Mouse (Mus musculus): ENCODE results near the gene Oit1.
A peak's percentile ranks its signal among the peaks of the same experiment; 100 is the strongest.

The Oit1 gene

DNA sequence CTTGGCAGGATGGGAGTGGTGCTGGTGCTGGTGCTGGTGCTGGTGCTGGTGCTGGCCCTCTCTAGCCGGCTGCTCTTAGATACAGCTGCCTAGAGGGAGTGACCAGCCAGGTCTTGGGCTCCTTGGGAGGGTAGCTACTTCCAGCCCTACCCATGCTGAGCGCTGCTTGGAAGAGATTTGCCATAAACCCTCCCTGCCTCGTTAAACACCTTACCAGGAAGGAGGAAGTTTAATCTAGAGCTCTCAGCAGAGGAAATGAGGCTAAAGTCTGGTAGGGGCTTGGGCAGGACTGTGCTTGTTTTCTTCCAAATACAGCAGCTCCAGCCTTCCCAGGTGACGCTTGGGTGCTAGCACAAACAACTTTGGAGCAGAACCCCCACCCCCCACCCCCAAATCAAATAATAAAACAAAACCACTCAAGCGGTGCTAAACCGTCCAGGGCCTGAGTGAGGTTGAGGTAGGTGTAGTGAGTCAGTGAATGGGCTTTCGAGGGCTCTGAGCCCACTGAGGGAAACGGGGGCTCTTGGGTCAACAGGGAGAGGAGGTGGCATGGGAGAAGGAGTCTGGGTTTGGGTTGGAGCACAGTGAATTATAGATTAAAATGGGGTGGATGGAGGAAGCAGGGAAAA, at the start of gene Oit1:
Oit1 (minus strand) TSS at position 70 of the 629 bp plus-strand sequence.
- no peak for DNase-seq (ENCODE audit: extremely low spot score)

DNA sequence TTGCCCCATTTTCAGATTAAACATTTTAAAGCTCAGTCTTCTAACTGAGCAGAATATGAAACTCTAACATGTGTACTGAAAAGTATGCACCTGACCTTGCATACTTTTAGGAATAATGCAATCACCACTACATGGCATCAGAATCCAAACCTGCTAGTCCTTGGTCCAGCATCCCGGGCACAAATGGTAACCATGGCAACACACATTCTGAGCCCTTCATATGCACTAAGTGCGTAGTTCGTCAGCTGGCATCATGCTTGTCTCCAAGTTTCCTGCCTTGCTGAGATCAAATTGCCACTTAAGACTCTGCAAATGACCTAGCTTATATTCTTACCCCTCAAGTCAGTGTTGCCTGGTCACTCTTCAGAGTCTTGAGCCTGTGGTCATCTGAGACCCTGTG, 44.3 kb upstream of the Oit1 start:
- no peak for DNase-seq (ENCODE audit: extremely low spot score)

DNA sequence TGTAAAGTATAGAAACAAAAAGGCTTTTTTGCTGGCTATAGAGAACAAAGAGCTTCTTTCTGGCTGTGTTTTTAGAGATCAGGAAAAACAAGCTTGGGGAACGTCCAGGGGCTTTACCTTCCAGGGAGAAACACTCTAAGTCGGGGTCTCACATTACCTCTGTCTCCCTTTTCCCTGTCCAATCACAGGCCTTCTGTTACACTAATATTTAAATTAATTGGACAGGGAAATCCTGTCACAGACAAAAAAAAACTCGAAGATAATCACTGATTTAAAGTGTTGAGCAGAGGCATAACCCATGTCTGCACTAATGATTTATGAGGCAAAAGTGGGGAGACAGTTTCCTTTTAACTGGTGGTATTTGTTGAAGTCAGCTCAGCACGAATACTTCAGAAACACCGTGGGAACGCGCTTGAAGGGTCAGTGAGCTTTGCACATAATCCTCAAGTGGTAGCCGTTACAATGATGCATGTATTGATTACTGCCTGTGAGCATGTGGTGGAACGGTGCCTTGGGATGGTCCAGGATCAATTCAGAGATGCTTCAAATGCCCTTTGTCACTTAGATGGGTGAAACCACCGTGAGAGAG, 42.7 kb upstream of the Oit1 start:
- DNase-seq (ENCODE audit: extremely low spot score): peak; percentile 30

DNA sequence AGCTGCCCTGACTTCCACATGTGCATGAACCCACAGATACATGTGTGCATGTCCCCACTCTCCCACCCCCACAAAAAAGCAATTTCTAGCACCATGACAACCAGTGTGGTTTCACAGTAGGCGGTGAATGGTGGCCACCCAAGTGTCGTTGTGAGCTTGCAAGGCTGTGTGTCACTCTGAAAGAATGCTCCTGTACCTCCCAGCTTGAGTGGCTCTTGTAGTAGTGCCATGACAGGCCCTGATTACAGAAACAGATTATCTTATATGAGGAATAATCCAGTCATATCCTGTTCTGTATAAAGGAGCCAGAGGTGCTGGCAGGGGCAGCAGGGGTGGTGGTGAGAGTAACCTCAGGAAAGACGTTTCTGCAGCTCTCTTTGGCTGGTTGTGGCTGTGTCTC, 40.1 kb upstream of the Oit1 start:
- DNase-seq (ENCODE audit: extremely low spot score): no peak

DNA sequence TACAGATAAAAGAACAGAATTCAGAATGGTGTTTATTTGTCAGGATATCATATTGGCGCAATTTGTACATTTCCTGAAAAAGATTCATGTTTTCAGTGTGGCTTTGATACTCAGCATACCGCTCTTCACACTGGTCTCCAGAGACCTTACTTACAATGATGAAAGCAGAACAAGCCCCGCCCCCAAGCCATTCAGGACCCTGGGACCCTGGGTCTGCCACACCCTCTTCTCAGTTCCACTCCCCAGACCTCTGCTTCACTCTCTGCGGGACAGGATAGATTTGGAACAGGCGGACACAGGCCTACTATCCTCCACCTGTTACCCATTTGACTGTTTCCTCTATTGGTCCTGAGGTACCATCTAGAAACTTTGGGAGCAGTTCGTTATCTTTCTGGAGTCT, 27.4 kb upstream of the Oit1 start:
- DNase-seq (ENCODE audit: extremely low spot score): no peak

DNA sequence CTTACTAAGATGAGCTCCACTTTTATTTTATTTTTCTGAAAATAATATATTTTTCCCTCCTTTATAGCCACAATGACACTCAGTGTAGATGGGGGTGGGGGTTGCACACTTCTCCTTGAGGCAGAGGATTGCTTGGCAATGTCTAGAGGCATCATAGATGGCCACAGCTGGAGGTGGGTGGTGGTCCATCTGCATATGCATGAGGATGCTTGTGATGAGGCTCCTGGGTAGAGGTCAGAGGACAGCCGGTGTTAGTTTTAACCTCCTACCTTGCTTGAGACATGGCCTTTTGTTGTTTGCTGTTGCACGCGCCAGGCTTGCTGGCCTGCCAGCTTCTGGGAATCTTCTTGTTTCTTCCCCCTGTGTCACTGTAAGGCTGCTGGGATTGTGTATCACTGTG, 24.8 kb upstream of the Oit1 start:
- no peak for DNase-seq (ENCODE audit: extremely low spot score)

DNA sequence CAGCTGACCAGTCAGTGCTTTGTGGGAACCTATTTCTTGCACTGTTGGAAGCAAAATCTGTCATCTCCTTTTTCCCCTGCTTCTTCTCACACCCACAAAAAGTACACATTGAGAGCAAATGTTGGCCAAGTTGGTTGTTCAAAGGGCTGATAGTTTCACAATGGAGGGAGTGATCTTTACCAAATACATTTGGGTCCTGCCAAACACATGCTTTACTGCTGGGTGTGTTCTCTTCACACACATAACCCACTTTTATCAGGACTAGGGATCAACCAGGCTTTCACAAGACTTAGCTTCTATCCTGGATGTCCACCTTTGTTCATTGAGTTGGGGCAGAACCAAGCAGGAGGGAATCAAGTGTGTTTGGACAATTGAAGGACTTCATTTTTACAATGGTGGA, 20.0 kb upstream of the Oit1 start:
- no peak for DNase-seq (ENCODE audit: extremely low spot score)

DNA sequence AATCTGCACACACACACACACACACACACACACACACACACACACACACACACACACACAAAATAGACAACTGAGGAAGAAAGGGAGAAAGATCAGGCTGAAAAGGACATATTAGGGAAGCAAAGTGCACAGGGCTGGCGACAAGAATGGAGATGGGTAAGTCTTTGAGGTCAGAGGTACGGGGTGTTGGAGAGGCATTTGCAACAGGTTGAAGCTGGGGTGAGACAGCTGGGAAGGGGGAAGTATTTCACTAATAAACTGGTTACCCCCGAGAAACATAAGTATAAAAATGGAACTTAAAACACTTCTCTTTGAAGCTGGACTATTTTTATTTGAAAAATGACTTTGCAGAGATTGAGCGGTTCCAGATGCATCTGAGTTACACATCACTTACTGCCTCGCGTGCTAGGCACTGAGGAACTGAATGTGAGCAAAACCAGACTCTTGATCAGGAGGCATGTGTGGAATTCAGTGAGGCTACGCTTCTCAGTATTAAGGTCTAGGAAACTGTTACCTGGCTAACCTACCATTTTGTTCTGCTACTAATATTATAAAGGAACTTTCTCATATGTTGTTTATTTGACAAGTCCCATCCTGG, 17.2 kb upstream of the Oit1 start:
- no peak for DNase-seq (ENCODE audit: extremely low spot score)

DNA sequence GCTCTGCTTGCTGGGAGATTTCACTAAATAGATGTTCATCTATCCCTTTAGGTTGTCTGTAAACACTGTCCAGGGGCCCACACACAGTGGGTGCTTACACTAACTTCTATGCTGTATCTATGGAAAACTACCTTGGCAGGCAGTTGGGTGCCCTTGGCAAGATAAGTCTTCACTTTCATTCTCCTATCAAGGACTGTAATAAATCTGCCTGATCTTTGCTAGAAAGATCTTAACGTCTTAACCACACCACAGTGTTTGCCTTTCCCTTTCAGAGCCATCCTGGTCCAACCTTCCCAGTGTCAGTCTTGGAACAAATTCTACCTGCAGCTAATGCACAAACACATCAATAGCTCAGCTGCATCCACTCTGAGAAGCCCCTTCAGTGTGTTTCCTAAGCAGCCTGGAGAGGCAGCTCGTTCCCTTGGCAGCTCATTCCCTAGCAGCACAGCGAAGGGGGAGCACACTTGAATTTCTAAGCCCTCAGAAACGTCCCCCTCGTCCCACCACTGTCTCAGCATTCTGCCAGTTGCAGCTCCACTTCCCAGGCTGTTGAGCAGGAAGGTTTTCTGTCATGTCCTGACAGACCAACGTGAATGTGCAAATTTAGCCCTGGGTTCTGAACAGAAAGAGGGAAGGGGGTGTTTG, 13.7 kb upstream of the Oit1 start:
- no peak for DNase-seq (ENCODE audit: extremely low spot score)

DNA sequence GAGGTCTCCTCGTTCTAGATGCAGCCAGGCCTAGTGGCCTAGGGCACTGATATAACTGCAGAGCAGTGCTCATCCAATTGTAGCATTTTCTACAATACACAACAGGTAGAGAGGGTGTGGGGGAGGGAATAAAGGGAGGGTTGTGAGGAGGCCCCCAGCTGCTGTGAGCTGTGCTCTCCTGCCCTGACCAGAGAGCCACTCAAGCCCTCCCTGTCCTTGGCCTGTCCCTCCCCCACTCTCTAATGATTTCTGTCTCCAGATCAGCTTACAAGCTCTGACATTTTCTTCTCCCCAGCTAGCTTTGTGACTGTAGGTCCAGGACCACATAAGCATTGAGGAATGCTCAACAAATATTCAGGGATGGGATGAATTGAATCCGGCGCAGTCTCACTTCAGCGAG, 9.2 kb downstream of the Oit1 start:
- DNase-seq (ENCODE audit: extremely low spot score): peak; percentile 10

DNA sequence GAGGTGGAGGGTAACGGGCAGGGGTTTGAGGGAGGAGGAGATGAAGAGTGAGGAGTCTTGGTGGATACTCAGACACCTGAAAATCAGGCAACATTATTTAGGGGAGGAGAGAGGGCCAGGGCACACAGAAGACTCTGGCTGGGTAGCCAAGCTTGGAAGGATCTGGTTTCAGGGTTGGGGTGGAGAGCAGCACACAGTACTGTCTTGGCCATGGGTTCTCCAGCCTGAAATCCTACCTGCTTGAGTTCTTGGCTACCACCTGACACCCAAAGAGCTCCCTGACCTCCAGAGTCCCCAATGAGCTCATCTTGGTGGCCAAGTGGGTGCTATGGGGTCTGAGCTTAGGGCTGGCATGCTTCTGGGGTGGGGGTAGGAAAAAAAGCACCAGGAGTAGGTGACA, 9.7 kb downstream of the Oit1 start:
- no peak for DNase-seq (ENCODE audit: extremely low spot score)

DNA sequence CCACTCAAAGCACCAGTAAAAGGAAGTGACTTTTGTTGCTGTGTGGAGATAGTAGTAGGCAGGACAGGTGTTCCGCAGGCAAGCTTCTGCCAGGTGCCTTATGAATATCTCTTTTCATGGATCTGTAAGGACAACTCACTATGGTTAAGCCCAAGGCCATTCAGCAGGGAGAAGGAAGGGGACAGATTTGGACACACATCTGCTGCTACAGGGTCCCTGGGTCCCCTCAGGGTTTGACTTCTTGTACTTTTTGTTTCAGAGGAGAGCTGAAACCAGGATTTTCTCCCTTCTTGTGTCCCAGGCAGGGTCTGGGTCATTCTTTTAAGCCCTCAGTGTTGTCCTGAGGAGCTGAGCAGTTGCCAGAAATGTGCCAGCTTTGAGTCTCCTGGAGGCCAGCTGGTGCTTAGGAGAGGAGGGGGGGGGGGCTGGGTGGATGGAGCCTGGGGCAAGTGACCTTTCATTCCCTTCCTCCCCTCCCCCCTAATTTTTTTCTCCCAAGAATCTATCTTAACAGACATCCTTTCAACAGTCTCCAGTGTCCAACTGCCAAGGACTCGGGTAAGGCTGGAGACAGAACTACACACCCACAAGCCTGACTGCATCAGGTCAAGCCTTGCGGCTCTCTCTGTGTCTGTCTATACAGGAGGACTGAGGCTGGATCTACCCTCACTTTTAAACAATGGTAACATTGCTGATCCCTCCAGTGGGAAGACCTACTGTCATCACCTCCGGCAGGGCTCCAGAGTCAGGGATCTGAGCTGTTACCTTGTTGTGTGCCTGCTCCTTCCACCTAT, 10.6 kb downstream of the Oit1 start:
- peak; percentile 28 for DNase-seq (ENCODE audit: extremely low spot score)

DNA sequence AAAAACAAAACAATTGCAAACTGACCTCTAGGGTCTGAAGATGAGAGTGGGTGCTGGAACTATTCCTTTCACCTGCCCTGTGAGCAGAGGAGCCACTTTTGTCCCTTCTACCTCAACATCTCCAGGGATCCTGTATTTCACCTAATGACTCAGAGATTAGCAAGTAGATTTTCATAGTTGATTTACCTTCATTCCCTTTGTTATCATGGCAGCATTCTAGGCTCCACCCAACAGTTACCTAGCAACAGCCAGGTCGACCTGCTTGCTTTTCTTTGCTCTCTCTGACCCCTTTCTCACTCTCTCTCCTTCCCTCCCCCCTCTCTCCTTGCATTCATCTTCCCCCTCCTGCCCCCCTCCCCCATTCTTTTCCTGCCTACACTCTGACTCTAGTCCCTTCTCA, 11.4 kb downstream of the Oit1 start:
- peak; percentile 16 for DNase-seq (ENCODE audit: extremely low spot score)

DNA sequence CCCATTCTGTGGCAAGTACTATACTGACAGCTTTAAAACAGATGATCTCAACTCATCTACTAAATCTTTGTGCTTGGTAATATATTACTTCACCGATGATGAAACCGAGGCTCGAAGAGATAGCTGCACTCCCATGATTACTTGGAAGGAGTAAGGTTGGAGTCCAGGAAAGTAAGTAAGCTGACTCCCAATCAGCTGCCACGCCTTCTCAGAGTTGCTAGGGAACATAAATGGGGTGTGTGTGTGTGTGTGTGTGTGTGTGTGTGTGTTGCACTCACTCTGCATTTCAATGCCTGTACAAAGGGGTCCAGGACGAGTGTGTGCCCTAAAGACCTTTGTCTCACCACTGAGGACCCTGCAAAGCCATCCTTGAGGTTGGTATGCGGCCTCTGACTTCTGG, 12.7 kb downstream of the Oit1 start:
- DNase-seq (ENCODE audit: extremely low spot score): no peak

DNA sequence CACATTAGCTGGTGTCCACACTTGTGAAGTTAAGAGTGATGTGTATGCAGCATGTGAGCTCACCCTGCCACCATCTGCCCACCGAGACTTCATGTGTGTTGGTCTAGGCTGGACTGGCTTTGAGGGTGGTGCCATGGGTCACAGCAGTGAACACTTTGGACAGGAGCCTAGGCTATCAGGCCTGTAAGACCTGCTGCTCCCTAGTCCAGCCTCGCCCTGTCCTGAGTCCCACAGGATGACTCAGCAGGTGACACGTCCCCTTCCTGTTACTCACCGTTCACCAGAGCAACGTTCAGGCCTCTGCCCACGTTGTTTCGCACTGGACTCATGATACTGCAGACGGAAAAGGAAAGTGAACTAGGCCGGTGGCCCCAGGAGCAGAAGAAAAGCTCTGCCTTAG, 21.7 kb downstream of the Oit1 start:
- DNase-seq (ENCODE audit: extremely low spot score): no peak

DNA sequence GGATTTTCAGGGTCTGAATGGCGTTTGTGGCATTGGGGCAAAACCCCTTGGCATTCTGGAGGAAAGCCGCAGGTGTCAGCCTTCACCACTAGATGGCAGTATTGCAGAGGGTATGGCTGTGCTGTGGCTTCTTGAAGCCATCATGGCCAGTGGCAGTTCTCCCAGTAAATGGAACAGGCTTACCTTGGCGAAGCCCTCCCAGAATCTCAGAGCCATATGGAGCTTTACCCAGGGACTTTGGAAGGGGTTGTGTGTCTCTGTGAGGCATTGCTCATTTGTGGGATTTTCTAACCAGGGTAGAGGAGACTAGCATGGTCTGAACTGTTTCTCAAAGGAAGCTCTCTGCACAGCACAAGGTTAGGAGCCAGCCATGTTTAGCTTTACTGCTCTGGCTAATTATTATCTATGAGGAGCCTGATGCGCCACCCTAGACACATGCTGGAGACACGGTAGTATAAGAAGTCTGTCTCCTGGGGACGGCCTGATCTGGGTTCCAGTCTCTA, 22.5 kb downstream of the Oit1 start:
- peak; percentile 85 for DNase-seq (ENCODE audit: extremely low spot score)

DNA sequence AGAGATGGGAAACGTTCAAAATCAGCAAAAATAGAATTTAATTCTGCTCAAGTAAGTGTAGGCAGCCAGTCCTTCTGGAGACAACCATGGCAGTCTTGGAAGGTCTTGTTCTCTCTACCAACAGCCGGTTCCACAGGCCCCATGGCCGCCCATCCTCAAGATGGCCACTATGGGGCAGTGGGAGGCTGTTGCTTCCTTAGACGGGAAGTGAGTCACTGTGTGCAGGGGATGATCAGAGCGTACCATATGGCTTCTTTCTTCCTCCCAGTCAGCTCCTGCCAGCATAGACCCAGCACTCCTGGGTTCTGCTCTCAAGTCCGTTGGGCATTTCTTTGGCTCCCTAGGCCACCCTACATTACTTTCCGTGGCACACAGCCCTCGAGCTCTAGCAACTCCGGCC, 29.6 kb downstream of the Oit1 start:
- DNase-seq (ENCODE audit: extremely low spot score): no peak

DNA sequence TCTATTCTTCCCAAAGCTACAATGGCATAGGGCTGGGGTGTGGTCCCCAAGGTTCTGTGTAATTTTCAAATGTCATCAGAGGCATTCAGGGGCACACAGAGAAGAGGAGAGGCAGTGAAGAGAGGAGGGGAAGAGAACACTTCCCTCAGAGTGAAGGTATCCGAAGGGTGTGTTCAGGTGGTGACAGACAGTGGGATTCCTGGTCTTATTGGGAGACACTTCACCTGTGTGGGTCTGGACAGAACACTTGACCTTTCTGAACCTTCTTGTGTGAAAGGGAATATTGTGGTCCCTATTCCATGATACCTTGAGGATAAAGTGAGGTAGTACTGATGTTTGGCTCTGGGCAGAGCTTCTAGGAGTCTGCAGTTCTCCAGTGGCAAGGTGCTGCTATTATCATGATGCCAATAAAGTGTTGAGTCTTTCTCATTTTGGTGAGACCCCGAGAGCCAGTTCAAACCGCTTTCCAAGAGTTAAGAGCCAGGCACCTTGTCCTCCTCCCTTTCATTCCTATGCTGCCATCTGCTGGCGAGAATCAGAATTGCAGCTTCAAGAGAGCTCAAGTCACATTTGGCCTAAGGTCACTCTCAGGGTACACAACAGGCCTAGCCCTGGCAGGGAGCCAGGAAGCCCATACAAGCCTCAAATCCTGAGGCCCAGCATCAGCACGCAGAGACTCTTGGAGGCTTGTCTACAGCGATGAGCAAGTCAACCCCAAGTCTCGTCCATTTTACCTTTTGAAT, 32.1 kb downstream of the Oit1 start:
- DNase-seq (ENCODE audit: extremely low spot score): peak; percentile 86

DNA sequence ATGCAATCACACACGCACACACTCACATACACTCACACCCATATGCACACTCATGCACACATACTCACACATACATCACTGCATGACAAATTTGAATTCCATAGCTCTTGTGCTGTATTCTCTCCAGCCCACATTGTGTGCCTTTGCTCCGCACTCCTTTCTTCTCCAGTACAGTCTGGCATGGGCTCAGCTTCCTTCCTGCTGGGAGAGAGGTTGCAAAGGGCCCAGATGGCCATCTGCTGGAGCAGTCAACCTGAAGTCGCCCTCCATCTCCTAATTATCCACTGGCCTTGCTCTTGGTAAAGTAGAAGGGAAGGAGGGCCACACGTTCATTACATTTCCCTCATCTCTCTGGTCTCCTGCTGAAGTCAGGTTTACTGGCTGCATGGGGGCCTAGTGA, 33.0 kb downstream of the Oit1 start:
- no peak for DNase-seq (ENCODE audit: extremely low spot score)

DNA sequence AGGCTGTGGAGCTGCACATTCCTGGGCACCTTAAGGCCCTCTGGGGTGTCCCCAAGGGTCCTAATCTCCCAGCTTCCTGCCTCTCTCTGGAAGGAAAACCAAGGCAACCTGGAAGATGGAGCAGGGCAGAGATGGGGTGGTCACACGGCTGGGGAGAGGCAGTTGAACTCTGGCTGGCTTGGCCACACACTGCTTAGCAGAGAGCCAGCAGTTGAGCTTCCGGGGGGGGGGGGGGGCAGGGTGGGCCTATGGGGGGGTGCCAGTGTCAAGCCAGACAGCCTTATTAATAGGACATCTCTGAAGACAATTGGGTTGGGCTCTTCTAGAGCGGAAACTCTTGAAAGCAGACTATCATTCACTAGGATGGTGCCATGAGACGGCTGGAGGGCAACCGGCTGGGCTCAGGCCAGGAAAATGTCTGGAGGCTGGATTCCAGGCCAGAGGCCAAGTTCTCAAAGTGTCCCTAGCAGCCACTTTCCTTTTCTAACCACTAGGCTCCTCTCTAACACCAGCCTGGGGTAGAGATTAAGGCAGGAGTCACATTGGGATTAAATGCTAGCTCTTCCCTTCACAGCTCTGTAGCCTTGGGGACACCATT, 35.9 kb downstream of the Oit1 start:
- DNase-seq (ENCODE audit: extremely low spot score): no peak

DNA sequence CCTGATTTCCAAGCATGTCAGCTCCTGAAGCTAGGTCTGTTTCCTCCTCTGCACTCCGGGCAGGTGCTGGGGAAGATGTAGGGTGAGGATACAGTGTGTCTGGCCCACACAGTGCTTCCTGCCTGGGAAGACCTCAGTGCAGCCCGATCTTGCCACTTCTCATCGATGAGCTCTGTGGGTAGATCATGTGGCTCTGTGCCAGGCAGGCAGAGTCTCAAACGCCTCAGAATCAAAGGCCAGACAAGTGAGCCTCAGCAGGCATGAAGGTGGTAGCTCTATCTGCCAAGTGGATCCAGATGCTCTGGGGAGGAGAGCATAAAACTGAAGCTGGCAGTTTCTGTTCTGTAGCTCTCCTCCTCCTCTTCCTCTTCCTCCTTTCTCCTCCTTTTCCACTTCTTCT, 38.3 kb downstream of the Oit1 start:
- no peak for DNase-seq (ENCODE audit: extremely low spot score)

Data from embryo, embryonic 9.5 days (tissue).